Mouse (Mus musculus) erythroblast, embryonic 14.5 days (primary cell): ENCODE results near the gene Prss41.

Source experiments
- GATA1 ChIP-seq: IDR thresholded peaks from 2 replicates; pipeline ENCODE4 v1.6.1; 2012; ENCODE audit warnings: low read length, inconsistent platforms, mixed read lengths
- TAL1 ChIP-seq: IDR thresholded peaks from 3 replicates; pipeline ENCODE4 v1.6.1; 2012; ENCODE audit warnings: low read length, inconsistent platforms, mixed read lengths

- TF ChIP-seq GATA1 (no peak), TAL1 (no peak)
These were observed 21.0 kb downstream of the Prss41 start for GRCm38 (mm10) chr17:23823018-23823417.
